12 mouse cellular contexts compared by ENCODE assay signal in the genomic region with DNA sequence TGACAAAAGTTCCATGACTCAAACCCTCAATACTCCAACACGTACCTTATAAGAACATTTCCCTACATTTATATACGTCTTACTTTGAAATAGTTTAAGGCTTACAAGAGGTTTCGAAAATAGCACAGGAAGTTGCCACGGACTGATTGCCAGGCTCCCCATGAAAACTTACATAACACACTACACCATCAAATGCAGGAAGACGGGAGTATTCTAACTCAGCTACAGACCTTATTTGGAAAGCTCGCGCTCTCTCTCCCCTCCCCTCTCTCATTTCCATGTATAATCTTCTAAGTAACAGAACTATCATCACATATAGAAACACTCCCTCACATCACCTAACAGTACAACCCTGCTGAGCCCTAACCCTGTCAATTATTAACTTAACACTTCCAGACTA. TPM values are rescaled to one million over a fixed set of nuclear protein-coding genes. Genes with fewer than 3 reads are reported as not detected.
"Had no signal": no experiment of that assay in that cellular context is flagged by ENCODE, and none has a peak within 500 bp of the region (broad histone marks: within the 10 kb centered on the region; RNA-seq: fewer than 3 reads in every experiment).

No protein-coding gene starts in this region.

- DNase-seq: liver, postnatal 0 days; lung, adult 2 months; lung, postnatal 14 days; lung, postnatal 36 days; midbrain, embryonic 14.5 days; right cerebral cortex, postnatal 14 days; thymus, adult 2 months; thymus, postnatal 25 days; thymus, postnatal 4 days had no signal

- ATAC-seq: liver, postnatal 0 days; lung, postnatal 0 days; midbrain, embryonic 16.5 days had no signal

RNA-seq across cellular contexts. Expression of gene Ina, which starts 5.1 kb away (rescaled TPM):
- total RNA-seq: megakaryocyte, adult 5-6 weeks had no signal
